Mouse (Mus musculus): ENCODE results near the gene Ttll3.

The Ttll3 gene

DNA sequence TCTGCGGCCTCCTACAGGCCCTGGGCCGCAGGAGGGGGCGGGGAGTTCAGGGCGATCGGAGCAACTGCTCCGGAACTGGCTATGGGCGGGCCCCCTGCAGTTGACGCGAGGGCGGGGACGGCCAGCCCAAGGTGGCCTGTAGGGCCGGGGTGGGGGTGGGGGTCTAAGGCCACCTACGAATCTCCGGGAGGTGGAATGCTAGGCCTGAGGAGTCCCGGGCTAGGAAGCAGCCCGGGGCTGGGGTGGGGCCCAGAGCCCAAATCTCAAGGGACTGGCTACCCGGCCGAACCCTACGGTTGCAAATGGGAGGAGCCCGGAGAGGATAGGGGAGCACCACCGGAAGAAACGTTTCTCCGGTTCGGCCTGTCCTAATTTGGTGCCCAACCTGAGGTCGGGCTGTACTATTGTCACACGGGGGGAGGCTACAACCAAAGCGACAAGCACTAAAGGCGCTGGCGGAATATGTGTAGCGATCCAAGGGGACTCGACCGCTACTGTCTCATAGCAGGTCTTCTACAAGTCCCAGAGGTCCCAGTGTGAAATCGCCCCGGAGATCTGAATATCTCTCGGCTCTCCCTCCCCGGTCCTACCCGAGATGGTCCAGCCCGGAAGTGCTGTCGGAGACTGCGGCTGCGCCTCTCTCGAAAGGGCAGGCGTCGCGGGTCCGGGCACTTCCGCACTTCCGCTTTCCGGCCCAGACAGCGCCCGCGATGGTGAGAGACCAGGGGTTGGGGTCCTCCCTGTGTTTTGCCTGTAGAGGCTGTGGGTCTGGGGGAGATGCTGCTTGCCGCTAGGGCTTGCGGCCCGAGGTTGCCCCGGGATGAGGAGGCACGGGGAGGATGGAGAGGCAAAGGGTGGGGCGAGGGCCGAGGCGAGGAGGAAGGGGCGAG, 11.3 kb upstream of the Ttll3 start, which contains the start of the genes Tada3 and Arpc4:
Gene Tada3 (minus strand): TSS at position 388 of the 890 bp plus-strand sequence.
Gene Arpc4 (plus strand): TSS at position 620 of the 890 bp plus-strand sequence.
- DNase-seq (ENCODE audit: low spot score in 2 of 2), result peak; percentile 89 to 90

DNA sequence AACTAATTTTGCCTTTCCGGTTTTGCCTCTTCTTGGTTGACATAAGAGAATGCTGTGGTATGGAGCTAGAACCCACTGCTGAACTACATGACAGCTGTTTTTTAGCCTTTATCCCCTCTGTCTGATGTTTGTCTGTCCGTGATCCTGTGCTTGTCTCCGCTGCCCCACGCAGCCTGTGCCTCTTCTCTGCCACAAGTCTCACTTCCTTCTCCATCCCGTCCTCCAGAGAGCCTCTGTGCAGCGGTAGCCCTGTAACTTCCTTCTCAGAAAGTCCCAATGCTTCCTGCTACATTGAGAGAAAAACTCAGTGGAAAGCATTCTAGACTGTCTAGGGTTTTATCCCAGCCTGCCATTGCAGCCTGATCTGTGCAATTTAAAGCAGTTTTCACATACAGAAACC, 9.8 kb upstream of the Ttll3 start:
- DNase-seq (ENCODE audit: low spot score in 2 of 2), result no peak

DNA sequence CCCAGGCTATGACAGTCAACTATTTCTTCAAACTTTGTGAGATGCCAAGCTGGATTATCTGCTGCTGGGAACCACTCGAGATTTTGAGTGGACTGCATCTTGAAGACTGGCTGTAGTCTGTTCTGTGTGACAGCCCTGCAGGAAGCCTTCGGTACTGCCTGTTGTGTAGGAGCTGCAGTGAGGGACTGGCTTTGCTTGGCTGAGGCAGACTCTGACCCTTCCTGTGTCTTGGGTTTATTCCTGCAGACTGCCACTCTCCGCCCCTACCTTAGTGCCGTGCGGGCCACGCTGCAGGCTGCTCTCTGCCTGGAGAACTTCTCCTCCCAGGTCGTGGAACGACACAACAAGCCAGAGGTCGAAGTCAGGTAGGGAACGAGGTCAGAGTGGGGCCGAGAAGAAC, 8.6 kb upstream of the Ttll3 start:
- DNase-seq (ENCODE audit: low spot score in 2 of 2), result no peak

DNA sequence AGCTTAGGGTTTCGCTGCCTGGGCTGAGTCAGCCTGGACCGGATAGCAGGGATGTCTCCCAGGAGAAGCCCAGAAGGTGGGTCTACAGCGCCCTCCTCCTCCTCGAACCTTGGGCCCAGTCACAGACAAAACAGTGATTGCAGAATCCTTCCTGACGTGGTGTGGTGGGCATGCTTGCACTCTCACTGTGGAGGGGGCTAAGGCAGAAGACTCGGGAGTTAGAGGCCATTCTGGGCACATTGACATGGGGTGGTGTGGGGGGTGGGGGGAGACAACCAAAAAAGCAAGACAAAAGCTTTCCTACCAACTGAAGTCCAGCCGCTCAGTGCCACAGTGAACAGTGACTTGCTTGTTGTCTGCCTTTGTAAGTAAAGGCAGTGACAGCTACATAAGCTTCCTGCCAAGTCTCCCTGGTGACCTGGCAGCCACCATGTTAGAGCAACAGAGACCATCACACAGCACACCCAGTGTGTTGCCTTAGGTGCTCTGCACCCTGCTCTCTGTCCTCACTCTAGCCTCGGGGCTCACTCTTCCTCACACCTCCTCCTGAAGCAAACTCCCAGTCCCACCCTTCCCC, 4.6 kb upstream of the Ttll3 start:
- DNase-seq (ENCODE audit: low spot score in 2 of 2), result no peak

DNA sequence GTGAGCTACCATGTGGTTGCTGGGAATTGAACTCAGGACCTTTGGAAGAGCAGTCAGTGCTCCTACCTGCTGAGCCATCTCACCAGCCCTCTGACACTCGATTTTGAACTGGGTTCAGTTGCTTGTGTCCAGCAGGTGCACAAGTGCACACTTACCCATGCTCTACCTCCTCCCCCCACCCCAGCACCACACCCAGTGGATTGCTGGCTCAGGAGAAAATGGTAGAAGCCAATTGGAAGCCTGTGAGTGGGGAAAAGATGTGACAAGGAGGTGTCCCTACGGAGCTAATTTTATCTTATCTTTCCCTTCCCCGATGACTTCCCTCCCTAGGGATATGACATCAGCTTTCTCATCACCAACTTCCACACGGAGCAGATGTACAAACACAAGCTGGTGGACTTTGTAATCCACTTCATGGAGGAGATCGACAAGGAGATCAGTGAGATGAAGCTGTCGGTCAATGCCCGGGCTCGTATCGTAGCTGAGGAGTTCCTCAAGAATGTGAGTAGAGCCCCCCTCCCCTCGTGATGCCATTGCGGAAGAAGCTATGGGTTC, 3.8 kb upstream of the Ttll3 start:
- DNase-seq (ENCODE audit: low spot score in 2 of 2), result no peak

DNA sequence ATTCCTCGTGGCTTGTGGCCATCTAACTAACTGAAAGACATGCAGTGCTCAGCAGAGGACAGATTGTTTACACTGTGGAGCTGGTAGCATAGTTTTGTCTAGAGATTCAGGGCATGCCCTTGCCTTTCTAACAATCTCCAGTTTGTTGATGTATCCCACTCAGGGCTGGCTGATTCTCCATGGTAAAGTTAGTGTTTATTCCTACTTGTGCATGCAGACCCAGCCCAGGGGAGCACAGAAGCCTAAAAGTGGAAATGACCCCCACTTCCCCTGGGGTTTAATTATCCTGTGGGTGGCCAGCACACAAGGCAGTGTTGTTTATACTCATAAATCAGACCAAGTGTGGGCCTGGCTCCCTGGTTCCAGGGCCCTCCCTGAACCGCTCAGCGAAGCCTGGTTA, 3.0 kb upstream of the Ttll3 start:
- no peak for DNase-seq (ENCODE audit: low spot score in 2 of 2)

DNA sequence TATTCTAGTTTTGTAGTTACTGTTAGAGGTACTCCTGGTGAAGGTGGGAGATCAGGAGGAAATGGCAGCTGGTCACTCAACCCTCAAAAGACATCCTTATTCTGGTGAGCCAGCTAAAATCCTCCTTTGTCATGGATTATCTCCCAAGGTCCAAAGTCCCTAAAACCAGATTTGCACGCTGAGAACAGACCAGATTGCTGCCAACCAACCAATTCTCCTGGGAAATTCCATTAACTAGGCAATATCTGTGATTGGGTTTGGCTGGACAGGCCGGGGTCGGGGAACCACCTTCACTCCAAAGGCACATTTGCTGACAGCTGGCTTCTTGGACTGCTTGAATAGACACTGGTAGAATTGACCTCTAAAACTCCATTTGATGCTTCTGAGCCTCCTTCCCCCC, 1.7 kb downstream of the Ttll3 start:
- DNase-seq (ENCODE audit: low spot score in 2 of 2), result no peak

DNA sequence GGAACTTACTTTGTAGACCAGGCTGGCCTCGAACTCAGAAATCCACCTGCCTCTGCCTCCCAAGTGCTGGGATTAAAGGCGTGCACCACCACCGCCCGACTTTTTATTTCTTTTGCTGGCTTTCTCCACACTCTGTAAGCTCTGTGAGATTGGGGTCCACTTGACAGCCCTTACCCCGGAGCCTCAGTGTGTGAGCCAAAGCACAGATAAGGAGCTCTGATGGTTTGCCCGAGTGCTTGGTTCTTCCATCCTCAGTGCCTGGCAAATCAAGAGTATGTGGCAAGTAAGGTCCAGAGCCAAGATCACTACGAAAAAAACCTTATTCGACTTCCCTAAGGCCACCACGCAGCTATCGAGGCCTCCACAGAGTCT, 2.9 kb downstream of the Ttll3 start:
- no peak for DNase-seq (ENCODE audit: low spot score in 2 of 2)

DNA sequence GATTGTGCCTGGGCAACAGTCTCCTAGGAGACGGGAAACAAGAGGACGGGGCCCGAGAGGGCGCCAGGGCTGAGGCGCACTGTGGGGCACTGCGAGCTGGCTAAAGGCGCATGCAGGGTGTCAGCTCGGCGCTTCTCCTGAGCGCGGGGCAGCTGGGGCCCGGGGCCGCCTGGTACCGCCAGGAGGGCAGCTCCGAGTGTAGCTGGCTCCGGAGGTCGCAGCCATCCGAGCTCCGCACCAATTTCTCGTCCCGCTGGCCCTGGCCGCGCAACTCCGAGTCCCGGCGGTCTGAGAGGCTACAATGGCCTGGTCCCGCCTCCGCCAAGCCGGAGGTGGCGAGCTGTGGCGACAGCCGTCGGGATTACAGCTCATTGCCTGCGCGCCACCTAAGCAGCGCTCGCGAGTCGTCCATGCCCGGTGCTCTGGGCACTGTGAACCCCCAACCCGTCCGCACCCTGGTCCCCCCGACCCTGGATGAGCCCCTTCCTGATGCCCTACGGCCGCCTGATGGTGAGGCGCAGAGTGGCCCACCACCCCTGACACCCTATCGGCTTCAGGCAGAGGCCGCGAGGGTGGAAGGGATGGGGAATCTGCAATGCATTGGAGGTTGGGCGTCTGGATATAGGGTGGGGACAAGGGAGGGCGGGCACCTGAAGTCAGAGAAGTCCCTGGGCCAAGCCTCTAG, 3.5 kb downstream of the Ttll3 start:
- no peak for DNase-seq (ENCODE audit: low spot score in 2 of 2)

DNA sequence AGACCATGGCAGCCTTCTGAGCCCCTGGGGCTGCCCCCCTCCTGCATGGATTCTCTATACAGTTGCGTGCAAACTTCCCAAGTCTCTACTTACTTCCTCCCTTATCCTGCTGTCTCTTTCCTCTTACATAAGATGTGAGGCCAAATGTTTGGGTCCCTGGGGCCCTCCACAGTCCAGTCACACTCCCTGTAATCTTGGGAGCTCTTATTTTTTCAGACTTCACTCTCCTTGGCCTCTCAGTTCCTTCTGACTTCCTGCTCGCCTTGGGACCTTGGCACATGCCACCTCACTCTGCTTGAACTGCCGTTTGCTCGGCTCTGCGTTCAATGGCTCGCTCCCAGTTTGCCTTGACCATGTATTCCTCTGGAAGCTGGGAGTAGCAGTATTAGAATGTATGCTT, 4.9 kb downstream of the Ttll3 start:
- no peak for DNase-seq (ENCODE audit: low spot score in 2 of 2)

DNA sequence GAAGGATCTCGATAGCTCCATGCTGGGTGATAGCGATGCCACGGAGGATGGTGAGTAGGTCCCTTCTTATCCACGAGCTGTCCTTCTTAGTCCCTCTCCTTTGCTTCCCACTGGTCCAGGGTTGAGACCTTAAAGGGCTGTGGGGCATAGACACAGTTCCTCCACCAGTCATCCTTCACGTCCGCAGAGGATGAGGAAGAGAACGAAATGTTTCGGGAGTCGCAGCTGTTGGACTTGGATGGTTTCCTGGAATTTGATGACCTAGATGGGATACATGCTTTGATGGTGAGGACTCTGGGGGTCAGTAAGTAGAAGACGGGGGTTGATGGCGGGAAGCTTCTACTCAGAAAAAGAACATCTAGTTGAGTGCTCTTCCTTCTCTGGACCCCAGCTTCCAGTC, 5.8 kb downstream of the Ttll3 start:
- DNase-seq (ENCODE audit: low spot score in 2 of 2), result no peak

DNA sequence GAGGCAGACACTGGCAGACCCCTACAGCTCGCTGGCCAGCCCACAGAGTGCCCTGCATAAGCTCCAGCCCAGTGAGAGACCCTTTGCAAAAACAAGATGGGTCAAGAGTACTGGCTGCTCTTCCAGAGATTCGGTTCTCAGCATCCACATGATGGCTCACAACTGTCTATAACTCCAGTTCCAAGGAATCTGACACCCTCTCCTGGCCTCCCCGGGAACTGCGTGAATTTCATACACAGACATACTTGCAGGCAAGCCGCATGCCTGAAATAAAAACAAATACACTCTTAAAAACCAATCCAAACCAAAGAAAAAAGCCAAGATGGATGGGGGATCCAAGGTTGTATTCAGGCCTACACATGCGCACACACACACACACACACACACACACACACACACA, 6.4 kb downstream of the Ttll3 start:
- no peak for DNase-seq (ENCODE audit: low spot score in 2 of 2)

DNA sequence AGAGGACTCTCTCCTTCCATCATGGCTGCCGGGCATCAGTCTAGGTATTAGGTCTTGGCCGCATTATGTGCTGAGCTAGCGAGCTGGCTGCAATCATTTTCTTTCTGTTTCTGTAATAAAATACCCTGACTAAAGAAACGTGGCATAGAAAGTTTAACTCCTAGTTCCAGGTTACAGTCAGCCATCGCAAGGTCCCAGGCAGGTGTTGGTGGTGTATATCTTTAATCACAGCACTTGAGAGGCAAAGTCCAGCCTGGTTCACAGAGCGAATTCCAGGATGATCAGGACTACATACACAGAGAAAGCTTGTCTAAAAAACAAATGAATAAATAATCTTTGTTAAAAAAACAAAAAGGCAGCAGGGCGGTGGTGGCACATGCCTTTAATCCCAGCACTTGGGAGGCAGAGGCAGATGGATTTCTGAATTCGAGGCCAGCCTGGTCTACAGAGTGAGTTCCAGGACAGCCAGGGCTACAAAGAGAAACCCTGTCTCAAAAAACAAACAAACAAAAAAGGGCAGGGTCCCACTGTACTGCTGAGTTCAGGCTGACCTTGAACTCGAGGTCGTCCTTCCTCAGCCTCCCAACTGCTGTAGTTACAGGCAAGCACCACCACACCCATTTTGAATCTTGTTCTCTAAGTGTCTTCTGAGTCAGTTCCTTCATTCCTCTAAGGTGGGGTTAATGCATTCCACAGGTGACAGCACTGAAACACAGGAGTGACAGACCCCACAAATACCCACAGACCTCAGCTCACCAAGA, 7.4 kb downstream of the Ttll3 start:
- DNase-seq (ENCODE audit: low spot score in 2 of 2), result no peak

DNA sequence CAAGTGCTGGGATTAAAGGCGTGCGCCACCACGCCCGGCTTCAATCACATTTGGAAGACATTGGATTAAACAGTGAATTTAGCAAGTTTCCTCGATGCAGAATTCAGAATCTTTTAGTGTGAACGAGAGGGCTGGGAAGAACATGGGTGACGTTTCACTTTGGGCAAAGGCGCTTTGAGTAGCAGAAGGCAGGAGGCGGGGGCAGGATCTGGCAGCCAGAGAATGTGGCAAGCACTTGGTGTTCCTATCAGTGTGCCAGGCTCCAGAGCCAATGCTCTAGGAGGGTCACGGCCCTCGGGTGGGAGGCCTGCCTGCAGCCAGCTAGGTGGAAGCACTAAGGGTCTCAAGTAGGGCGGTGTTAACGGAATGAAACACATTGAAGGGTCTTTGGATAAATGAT, 13.0 kb downstream of the Ttll3 start:
- no peak for DNase-seq (ENCODE audit: low spot score in 2 of 2)

DNA sequence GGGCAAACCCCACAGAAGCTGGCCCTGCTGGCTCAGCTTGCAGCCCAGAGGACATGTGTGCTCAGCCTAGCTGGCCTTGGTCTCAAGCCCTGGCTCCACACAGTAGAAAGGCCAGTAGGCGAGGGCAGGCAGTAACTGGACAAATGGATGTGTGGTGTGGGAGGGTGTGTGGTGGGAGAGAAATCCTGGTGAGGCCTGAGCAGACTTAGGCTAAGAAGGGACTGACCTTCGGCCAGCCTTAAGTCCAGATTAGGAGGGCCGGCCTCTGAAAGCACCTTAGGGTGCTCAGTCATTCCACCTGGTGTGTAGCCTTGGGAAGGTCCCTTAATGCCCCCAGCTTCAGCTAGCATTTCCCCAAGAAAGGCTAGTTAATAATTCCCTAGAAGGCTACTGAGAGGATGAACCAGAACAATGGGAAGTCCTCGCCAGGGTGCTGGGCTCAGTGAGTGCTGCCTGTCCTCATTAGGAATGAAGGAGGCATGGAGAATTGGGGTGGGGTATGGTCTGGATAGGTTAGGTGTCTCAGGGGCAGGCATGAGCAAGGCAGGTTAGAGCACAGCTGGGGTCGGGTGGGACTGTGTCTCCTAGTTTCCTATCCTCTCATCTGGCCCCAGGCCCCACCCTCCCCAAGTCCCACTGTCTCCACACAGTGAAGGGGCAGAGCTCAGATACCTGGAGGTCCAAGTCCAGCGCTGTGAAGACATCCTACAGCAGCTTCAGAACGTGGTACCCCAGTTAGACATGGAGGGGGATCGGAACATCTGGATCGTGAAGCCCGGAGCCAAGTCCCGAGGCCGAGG, 15.8 kb downstream of the Ttll3 start:
- no peak for DNase-seq (ENCODE audit: low spot score in 2 of 2)

DNA sequence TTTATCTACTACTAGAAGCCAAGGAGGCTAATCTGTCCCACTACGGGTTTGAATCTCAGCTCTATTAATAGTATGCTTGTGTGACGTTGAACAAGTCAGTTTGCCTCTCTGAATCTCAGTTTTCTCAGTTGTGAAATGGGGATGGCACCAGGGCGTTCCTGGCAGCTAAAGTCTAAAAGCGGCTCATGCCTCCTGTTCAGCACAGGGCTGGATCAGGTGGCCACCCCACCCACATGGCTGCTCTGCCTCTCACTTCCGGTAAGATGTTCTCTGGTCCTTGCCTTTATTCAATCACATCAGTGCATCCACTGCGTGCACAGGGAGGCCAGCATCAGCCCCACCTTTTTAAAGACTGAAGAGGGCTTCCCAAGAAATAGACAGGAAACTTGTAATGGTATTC, 16.4 kb downstream of the Ttll3 start:
- DNase-seq (ENCODE audit: low spot score in 2 of 2), result no peak

DNA sequence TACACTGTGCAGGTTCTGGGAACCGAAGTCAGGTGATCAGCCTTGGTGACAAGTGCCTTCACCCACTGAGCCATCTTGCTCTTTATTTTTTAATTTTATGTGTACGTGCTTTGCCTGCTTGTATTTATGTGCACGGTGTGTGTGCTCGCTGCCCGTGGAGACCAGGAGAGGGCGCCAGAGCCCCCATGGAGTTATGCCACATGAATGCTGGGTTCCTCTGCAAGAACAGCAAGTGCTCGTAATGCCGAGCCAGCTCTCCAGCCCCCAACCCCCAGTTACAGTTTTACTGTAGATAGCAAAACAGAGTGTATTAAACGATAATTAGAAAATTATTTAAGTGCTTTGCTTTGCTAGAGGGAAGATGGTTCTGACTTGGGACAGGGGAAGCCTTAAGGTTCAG, 17.6 kb downstream of the Ttll3 start:
- DNase-seq (ENCODE audit: low spot score in 2 of 2), result no peak

DNA sequence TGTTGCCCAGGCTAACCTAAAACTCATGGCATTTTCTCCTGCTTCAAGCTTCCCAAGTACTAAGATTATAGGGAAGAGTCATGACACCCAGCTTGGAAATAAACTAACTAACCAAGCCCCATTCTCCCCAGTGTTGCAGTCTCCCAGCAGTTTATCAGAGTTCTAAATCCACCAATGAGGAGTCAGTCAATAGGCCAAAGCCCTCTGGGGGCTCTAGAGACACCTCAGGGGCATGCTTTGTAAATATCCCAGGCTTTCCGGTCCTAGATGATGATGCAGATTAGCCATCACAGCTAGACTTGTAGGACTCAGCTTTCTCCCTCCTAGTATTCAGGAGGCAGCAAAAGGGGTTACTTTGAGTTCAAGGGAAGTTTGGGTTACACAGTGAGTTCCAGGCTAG, 20.9 kb downstream of the Ttll3 start:
- no peak for DNase-seq (ENCODE audit: low spot score in 2 of 2)

DNA sequence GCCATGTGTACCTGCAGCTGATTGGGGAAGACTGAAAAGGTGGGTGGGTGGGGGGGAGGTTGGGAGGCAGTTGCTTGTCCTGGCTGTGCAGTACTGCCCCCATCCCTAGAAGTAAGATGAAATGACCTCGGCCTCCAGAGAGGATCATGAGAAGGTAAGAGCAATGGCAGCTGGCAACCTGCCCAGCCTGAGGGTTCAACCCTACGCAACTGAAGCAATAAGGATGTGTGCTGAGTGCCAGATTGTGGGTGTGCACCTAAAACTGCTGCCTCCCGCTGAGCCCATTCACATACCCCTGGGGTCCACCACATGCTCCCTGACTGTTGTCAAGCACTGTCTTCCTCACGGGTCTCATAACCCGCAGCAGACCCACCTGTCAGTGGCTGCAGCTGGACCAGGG, 27.4 kb downstream of the Ttll3 start:
- no peak for DNase-seq (ENCODE audit: low spot score in 2 of 2)

DNA sequence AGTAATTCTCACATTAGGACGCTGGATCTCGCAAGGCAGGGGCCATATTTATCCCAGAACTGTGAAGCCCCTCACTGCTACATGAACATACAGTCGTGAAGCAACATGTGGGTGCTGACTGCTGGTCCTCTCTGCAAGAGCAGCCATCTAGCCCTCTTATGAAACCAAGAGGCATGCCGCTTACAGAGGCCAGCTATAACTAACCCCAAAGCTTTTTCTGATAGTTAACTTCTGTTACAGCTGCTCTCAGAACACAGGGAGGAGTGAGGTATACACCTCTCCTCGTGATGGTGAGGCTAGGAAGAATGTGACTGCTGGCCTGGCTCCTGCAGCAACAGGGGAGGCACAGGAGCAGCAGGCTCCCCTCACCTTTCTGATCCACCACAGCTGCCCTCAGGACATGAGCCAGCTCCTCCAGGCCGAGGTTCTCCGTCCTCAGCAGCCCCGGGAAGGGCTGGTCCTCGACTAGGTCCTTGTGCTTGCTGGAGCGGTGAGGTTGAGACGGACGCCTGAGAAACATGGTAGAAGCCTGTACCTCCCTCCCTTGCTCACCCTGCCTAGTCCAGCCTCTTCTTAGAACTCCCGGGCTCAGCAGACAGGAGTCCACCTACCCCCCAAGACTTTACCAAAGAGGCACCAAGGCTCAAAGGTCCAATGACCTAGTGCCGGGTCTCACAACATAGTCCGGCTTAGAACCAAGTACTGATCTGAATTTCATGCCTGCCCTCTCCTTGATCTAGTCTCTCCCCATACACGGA, 29.6 kb downstream of the Ttll3 start:
- peak; percentile 11 to 16 for DNase-seq (ENCODE audit: low spot score in 2 of 2)
